Mouse (Mus musculus) forebrain, embryonic 10.5 days (tissue): ENCODE data around the gene Mob2. TPM values are rescaled to one million over a fixed set of nuclear protein-coding genes. Genes with fewer than 3 reads are reported as not detected.

Experiments used
- DNase-seq: peaks from one replicate; pipeline ENCODE4 v3.0.0-alpha.2; 2017; ENCODE audit warnings: low spot score; ENCODE audit errors: extremely low spot score
- H3K27ac ChIP-seq: fragments of 300-500 bp; sonication (generic); 2 replicates; pipeline ENCODE4 v1.5.1; 2016; ENCODE audit warnings: mild to moderate bottlenecking
- H3K27me3 ChIP-seq: fragments of 300-500 bp; sonication (generic); 2 replicates; pipeline ENCODE4 v1.6.1; 2016; ENCODE audit warnings: mild to moderate bottlenecking; ENCODE audit not compliant: poor library complexity, severe bottlenecking
- H3K36me3 ChIP-seq: fragments of 300-500 bp; sonication (generic); replicated peaks from 2 replicates; pipeline ENCODE4 v1.6.1; 2016; ENCODE audit warnings: mild to moderate bottlenecking, moderate library complexity
- H3K4me1 ChIP-seq: fragments of 300-500 bp; sonication (generic); 2 replicates; pipeline ENCODE4 v1.6.1; 2016
- H3K4me3 ChIP-seq: fragments of 300-500 bp; sonication (generic); 2 replicates; pipeline ENCODE4 v1.5.1; 2016; ENCODE audit warnings: mild to moderate bottlenecking, moderate library complexity
- H3K9me3 ChIP-seq: fragments of 300-500 bp; sonication (generic); 2 replicates; pipeline ENCODE4 v1.6.1; 2016; ENCODE audit warnings: mild to moderate bottlenecking, moderate library complexity
- WGBS: fragments of 180-500 bp; shearing (Covaris S2); methylation state at CpG from one replicate; pipeline ENCODE4 v1.1.7; 2016; 5-methylcytosine and 5-hydroxymethylcytosine counted together
- microRNA-seq: library from miRNA; unstranded; fragments of <30 nt; microRNA quantifications from one replicate; pipeline ENCODE4, GENCODE M21; 2017
- polyA plus RNA-seq: library from polyadenylated mRNA; unstranded; fragments of >200 nt; fragmentation: Nextera tagmentation; extraction: Ambion mirVana; gene quantifications from 2 replicates; pipeline ENCODE4 v1.2.1, GENCODE M21; 2016

Mob2 gene
- polyA plus RNA-seq, 1 experiment from 2014 or later = 60.9 TPM

DNA sequence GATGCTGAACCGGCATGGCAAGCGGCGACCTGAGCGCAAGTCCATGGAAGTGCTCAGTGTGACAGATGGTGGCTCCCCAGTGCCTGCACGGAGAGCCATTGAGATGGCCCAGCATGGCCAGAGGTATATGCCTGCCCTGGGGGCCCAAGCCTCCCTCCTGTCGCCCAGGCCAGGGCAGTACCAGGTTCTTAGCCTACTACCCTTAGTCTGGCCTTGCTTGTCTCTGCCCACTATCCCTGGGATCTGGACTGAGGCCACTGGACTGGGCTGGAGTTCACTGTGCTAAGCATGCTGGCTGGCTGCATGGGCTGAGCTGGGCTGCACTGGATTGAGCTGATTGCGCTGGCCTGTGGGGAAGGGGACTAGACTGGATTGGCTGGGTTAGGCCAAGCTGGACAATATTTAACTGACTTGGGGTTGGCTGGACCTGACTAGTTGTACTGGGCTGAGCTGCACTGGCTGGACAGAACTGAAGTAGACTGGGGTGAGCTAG lies 72.5 kb downstream of the Mob2 start:
- H3K4me1 ChIP-seq = peaks cover 3% of the 10 kb centered on the region; the same call in 1 of the 2 replicates
- WGBS = 88% methylated on average over 7 of the region's 7 CpGs
- H3K9me3 ChIP-seq = no peaks in the 10 kb centered on the region
- DNase-seq = no peak
- H3K36me3 ChIP-seq = peaks cover 99% of the 10 kb centered on the region
- no peak overlapping the region for H3K27ac ChIP-seq
- H3K4me3 ChIP-seq = no peak overlapping the region
- H3K27me3 ChIP-seq = no peaks in the 10 kb centered on the region

DNA sequence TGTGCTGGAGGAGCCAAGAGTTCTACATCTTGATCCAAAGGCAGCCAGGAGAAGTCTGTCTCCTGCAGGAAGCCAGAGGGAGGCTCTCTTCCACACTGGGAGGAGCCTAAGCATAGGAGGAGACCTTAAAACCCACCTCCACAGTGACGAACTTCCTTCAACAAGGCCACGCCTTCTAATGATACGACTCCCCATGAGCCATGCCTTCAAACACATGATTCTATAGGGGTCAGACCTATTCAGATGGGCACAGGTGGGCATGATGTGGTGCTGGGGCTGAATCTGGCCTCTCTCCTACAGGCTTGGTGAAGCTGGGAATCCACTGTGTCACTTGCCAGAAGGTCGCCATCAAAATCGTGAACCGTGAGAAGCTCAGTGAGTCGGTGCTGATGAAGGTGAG lies 79.6 kb downstream of the Mob2 start:
- H3K27ac ChIP-seq = no peak overlapping the region
- H3K4me1 ChIP-seq = no peaks in the 10 kb centered on the region
- no peaks in the 10 kb centered on the region for H3K27me3 ChIP-seq
- no peak overlapping the region for H3K4me3 ChIP-seq
- 96% methylated on average over 7 of the region's 7 CpGs for WGBS
- no peak for DNase-seq
- H3K9me3 ChIP-seq = no peaks in the 10 kb centered on the region
- peaks cover 64% of the 10 kb centered on the region for H3K36me3 ChIP-seq

DNA sequence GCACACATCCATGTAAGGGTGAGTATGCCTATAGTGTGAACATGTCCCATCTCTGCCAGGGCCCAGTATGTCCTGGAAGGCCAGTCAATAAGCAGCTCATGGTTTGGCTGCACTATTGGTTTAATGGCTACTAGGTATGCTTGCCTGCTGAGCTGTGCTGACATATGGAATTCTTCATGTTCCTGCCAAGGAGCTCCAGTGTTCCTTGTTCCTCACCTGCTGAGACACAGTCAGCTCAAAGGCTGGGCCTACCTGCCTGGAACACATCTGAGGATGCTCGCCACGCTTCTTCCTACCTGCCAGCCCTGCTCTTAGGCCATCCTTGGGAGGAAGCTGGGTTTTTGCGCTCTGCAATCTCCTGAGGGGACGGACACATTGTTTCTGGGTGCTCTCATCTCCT lies 81.6 kb downstream of the Mob2 start:
- H3K9me3 ChIP-seq = no peaks in the 10 kb centered on the region
- 94% methylated on average over 4 of the region's 4 CpGs for whole genome bisulfite sequencing

GRCm38 (mm10) chr7:141978003-141978402 lies 82.9 kb downstream of the Mob2 start:
- H3K27me3 ChIP-seq = no peaks in the 10 kb centered on the region
- no peak overlapping the region for H3K4me3 ChIP-seq

More for the DNA sequence above, 81.6 kb downstream of the Mob2 start:
- H3K27me3 ChIP-seq = no peaks in the 10 kb centered on the region
- no peaks in the 10 kb centered on the region for H3K4me1 ChIP-seq
- no peak overlapping the region for H3K27ac ChIP-seq
- peaks cover 44% of the 10 kb centered on the region for H3K36me3 ChIP-seq
- DNase-seq = no peak
- no peak overlapping the region for H3K4me3 ChIP-seq

GRCm38 (mm10) chr7:141972831-141973619 lies 87.8 kb downstream of the Mob2 start:
- Histone ChIP-seq H3K4me3 (no peak overlapping the region), H3K9me3 (no peaks in the 10 kb centered on the region), H3K27ac (no peak overlapping the region), H3K36me3 (no peaks in the 10 kb centered on the region), H3K27me3 (no peaks in the 10 kb centered on the region), H3K4me1 (peaks cover 23% of the 10 kb centered on the region)
- DNase-seq = peak; percentile 49
- WGBS = 40% methylated on average over 7 of the region's 7 CpGs

More at GRCm38 (mm10) chr7:141978003-141978402, 82.9 kb downstream of the Mob2 start:
- Histone ChIP-seq H3K4me1 (no peaks in the 10 kb centered on the region), H3K9me3 (no peaks in the 10 kb centered on the region), H3K27ac (no peak overlapping the region), H3K36me3 (peaks cover 33% of the 10 kb centered on the region)
- 88% methylated on average over 6 of the region's 6 CpGs for WGBS
- DNase-seq = no peak

DNA sequence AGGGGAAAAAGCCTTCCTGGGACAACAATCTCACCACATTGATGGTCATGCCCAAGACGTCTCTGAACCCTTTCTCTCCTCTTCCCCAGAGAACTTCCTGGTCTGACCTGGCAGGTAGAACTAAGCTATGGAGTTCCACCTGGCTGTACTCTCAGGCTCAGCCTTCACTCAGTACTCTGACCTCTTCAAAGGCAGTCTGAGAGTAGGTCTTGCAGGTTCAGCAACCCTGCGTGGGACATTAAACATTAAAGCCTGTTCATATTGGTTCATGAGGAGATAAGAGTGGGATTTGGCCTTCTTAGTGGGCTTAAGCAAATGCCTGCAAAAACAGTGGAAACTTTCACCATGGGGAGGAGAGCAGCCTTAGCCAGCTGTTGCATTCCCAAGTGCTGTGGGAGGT lies 94.6 kb downstream of the Mob2 start:
- peaks cover 11% of the 10 kb centered on the region; the same call in 1 of the 2 replicates for H3K36me3 ChIP-seq
- no peak overlapping the region for H3K4me3 ChIP-seq
- 82% methylated on average over 2 of the region's 2 CpGs for WGBS
- no peaks in the 10 kb centered on the region for H3K9me3 ChIP-seq
- H3K4me1 ChIP-seq = peaks cover 56% of the 10 kb centered on the region
- no peak for DNase-seq
- no peak overlapping the region for H3K27ac ChIP-seq
- no peaks in the 10 kb centered on the region for H3K27me3 ChIP-seq

DNA sequence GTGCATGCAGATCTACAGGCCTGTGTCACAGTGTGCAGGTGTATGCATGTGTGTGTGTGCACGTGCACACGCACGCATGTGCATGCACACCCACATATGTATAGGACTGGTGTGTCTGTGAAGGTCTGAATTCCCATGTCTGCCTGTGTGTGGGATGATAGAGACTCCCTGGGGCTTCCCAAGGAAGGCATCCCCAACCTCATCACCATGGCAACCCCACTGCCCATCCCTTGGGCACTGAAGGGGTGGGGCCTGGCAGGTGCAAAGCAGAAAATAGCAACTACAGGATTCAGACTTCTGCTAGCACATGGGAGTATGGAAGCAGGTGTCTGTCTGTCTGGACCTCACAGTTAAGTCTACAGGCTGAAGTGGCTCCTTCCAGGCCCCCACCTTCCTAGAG lies 98.3 kb downstream of the Mob2 start:
- H3K4me1 ChIP-seq = peaks cover 36% of the 10 kb centered on the region
- 93% methylated on average over 3 of the region's 3 CpGs for WGBS
- no peak for DNase-seq
- no peaks in the 10 kb centered on the region for H3K27me3 ChIP-seq
- no peaks in the 10 kb centered on the region for H3K9me3 ChIP-seq
- H3K36me3 ChIP-seq = peaks cover 11% of the 10 kb centered on the region; the same call in 1 of the 2 replicates
- H3K4me3 ChIP-seq = no peak overlapping the region
- H3K27ac ChIP-seq = no peak overlapping the region

DNA sequence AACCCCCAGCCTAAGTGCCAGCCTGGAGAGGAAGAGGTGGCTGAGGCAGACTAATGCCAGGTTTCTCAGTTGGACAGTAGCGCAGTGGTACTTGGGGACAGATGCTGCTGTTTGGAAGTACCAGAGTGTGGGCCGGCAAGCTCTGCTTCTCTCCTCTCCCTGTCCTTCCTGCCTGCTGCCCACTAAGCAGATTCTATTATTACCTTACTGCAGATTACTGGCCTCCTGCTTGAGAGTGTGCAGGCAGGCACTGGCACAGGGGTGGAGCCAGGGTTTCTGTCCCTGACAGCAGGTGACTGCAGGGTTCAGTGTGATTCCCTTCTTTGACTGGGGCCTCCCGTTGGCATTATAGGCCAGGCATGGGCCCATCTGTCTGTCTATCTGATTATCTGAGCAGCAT lies 99.4 kb downstream of the Mob2 start:
- H3K4me3 ChIP-seq = no peak overlapping the region
- 87% methylated on average over 3 of the region's 3 CpGs for WGBS
- no peak for DNase-seq
- H3K27me3 ChIP-seq = no peaks in the 10 kb centered on the region
- H3K4me1 ChIP-seq = peaks cover 34% of the 10 kb centered on the region
- H3K36me3 ChIP-seq = peaks cover 11% of the 10 kb centered on the region; the same call in 1 of the 2 replicates
- H3K27ac ChIP-seq = no peak overlapping the region
- H3K9me3 ChIP-seq = no peaks in the 10 kb centered on the region

- Histone ChIP-seq H3K4me1 (peaks cover 38% of the 10 kb centered on the region), H3K9me3 (no peaks in the 10 kb centered on the region), H3K36me3 (peaks cover 11% of the 10 kb centered on the region; the same call in 1 of the 2 replicates), H3K27me3 (no peaks in the 10 kb centered on the region), H3K4me3 (no peak overlapping the region), H3K27ac (no peak overlapping the region)
- no peak for DNase-seq
- WGBS = 94% methylated on average over 2 of the region's 2 CpGs
These were observed 99.9 kb downstream of the Mob2 start for GRCm38 (mm10) chr7:141960926-141961325.

GRCm38 (mm10) chr7:141959133-141959532 lies 101.7 kb downstream of the Mob2 start:
- no peaks in the 10 kb centered on the region for H3K9me3 ChIP-seq
- H3K36me3 ChIP-seq = no peaks in the 10 kb centered on the region
- no peak overlapping the region for H3K4me3 ChIP-seq
- H3K27me3 ChIP-seq = no peaks in the 10 kb centered on the region
- H3K4me1 ChIP-seq = peaks cover 48% of the 10 kb centered on the region
- H3K27ac ChIP-seq = no peak overlapping the region
- 77% methylated on average over 1 of the region's 1 CpGs for WGBS
- no peak for DNase-seq

Small RNAs within 50 kb of the gene (microRNA-seq; reads per million reads assigned to microRNA genes)
- not detected for gene Mir3104

Other genes with a start within 250 kb of the Mob2 start
- 0.01 TPM in 2 replicates for gene Muc5b, start 222.0 kb downstream of the Mob2 start, polyA plus RNA-seq
- 51.2 and 53.2 TPM in 2 replicates for gene Tollip, start 142.6 kb downstream of the Mob2 start, polyA plus RNA-seq
- gene Brsk2, start 111.3 kb downstream of the Mob2 start, polyA plus RNA-seq = 6.0 and 6.7 TPM in 2 replicates
- gene Dusp8, start 34.8 kb upstream of the Mob2 start, polyA plus RNA-seq = 3.6 and 7.3 TPM in 2 replicates
- 0.38 TPM in 1 of 2 replicates, not detected in the other for gene Gm45618, start 59.7 kb upstream of the Mob2 start, polyA plus RNA-seq
- gene Gm39115, start 75.0 kb upstream of the Mob2 start, polyA plus RNA-seq = not detected in 2 replicates
- not detected in 2 replicates for gene Gm45337, start 83.5 kb upstream of the Mob2 start, polyA plus RNA-seq
- gene Gm29735, start 96.0 kb upstream of the Mob2 start, polyA plus RNA-seq = not detected in 2 replicates
- gene Gm4553, start 104.7 kb upstream of the Mob2 start, polyA plus RNA-seq = not detected in 2 replicates
- not detected in 2 replicates for gene Krtap5-2, start 114.9 kb upstream of the Mob2 start, polyA plus RNA-seq
- gene Gm10153, start 129.3 kb upstream of the Mob2 start, polyA plus RNA-seq = not detected in 2 replicates
- gene Krtap5-3, start 140.3 kb upstream of the Mob2 start, polyA plus RNA-seq = not detected in 2 replicates
- gene Gm7579, start 150.8 kb upstream of the Mob2 start, polyA plus RNA-seq = not detected in 2 replicates
- not detected in 2 replicates for gene Krtap5-5, start 168.9 kb upstream of the Mob2 start, polyA plus RNA-seq
- gene Gm40460, start 180.0 kb upstream of the Mob2 start, polyA plus RNA-seq = not detected in 2 replicates
- not detected in 2 replicates for gene Gm2431, start 197.3 kb upstream of the Mob2 start, polyA plus RNA-seq
- gene Gm4559, start 213.3 kb upstream of the Mob2 start, polyA plus RNA-seq = not detected in 2 replicates
- not detected in 2 replicates for gene Krtap5-1, start 236.1 kb upstream of the Mob2 start, polyA plus RNA-seq
- gene Krtap5-4, start 242.5 kb upstream of the Mob2 start, polyA plus RNA-seq = not detected in 2 replicates